In the genomic region with DNA sequence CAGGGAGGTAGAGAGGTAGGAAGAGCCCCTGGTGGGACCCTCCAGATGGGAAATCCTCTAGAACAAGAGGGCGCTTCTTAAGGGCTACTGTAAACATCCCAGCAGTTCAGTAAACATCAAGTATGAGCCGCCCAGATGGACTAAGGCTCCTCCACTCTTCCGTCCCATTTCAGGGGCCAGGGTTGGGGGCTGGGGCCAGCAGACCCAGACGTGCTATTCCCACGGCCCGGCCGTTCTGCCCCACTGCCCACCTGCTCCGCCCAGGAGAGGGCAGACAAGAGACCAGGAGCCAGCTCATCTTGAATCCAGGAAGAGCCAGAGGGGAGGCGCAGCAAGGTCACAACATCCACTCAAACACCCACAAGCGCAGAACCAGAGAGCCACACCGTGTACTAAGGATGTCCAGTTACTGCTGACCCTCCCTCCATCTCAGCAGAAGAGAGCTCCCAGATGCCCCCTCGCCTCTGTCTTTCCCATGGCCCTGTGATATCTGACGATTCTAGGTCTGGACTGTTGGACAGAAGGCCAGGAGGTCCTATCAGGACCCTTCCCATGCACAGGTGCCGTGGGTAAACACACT, we compare ENCODE assay signal across 8 mouse cellular contexts. TPM values are rescaled to one million over a fixed set of nuclear protein-coding genes. Genes with fewer than 3 reads are reported as not detected.
DNase-seq lines count a peak whose midpoint lies in the region; ATAC-seq and TF ChIP-seq lines count a peak whose summit lies in the region.

No protein-coding gene starts in this region.

- no peaks in the 10 kb centered on the region for H3K9me3 ChIP-seq in forebrain, embryonic 10.5 days
- H3K9me3 ChIP-seq in forebrain, postnatal 0 days (ENCODE audit: low read length): no peaks in the 10 kb centered on the region
- H3K9me3 ChIP-seq in forebrain, embryonic 13.5 days (replicated peaks): no peaks in the 10 kb centered on the region

- H3K9ac ChIP-seq in forebrain, postnatal 0 days: no peak overlapping the region
- 0 out of 2 replicates have a peak overlapping the region, but pooled peaks have one; percentile 1 for H3K9ac ChIP-seq in forebrain, embryonic 13.5 days

- no peak for TF ChIP-seq CTCF in forebrain, postnatal 0 days (IDR thresholded peaks at IDR 0.05; ENCODE audit: low read depth)
- TF ChIP-seq CTCF in cerebellum, adult 2 months (IDR thresholded peaks at IDR 0.05; ENCODE audit: borderline replicate concordance, insufficient read depth, low read depth, low read length): no peak

- peaks cover 15% of the 10 kb centered on the region; the same call in 1 of the 2 replicates for H3K27me3 ChIP-seq in forebrain, embryonic 10.5 days (ENCODE audit: poor library complexity, severe bottlenecking)
- H3K27me3 ChIP-seq in forebrain, postnatal 0 days (ENCODE audit: insufficient read depth, low read length): no peaks in the 10 kb centered on the region
- H3K27me3 ChIP-seq in forebrain, embryonic 13.5 days: peaks cover 30% of the 10 kb centered on the region
- H3K27me3 ChIP-seq in cerebellum, adult 2 months (ENCODE audit: control insufficient read depth, insufficient read depth, low read length): no peaks in the 10 kb centered on the region

- no peak for TF ChIP-seq POLR2A in cerebellum, adult 2 months (IDR thresholded peaks at IDR 0.05; ENCODE audit: borderline replicate concordance, insufficient read depth, low read length)

- WGBS in forebrain, embryonic 10.5 days: 6% methylated on average over 14 of the region's 14 CpGs
- 25% methylated on average over 14 of the region's 14 CpGs for WGBS in forebrain, postnatal 0 days
- WGBS in forebrain, embryonic 13.5 days: 11% methylated on average over 14 of the region's 14 CpGs
- WGBS in cerebellum, adult 2 months: 79% methylated on average over 14 of the region's 14 CpGs

- H3K4me3 ChIP-seq in forebrain, embryonic 10.5 days: peak overlapping the region; percentile 31
- no peak overlapping the region for H3K4me3 ChIP-seq in forebrain, postnatal 0 days (ENCODE audit: low read depth, low read length)
- H3K4me3 ChIP-seq in forebrain, embryonic 13.5 days: no peak overlapping the region
- H3K4me3 ChIP-seq in cerebellum, adult 2 months (replicated peaks; ENCODE audit: insufficient read depth, low read depth, low read length): no peak overlapping the region

- peak; percentile 45 for DNase-seq in forebrain, embryonic 10.5 days (ENCODE audit: extremely low spot score, low spot score)
- DNase-seq in forebrain, postnatal 0 days: no peak
- peak; percentile 68 to 76 for DNase-seq in kidney, postnatal 36 days
- peak; percentile 65 for DNase-seq in neural tube, embryonic 10.5 days (ENCODE audit: extremely low spot score, low spot score)
- no peak for DNase-seq in gastrocnemius, adult 18-20 months (ENCODE audit: low spot score)
- no peak for DNase-seq in cerebellum, adult 2 months

- no peak for ATAC-seq in forebrain, postnatal 0 days
- peak; percentile 9; the same call in 1 of the 2 replicates for ATAC-seq in forebrain, embryonic 13.5 days
- ATAC-seq in megakaryocyte-erythroid progenitor cell, adult 5-6 weeks (replicated peaks; ENCODE audit: low FRiP score, low TSS enrichment, poor library complexity, severe bottlenecking): no peak

- no peak overlapping the region for H3K4me2 ChIP-seq in forebrain, postnatal 0 days (ENCODE audit: low read depth)
- H3K4me2 ChIP-seq in forebrain, embryonic 13.5 days: peak overlapping the region; percentile 48

- H3K36me3 ChIP-seq in forebrain, embryonic 10.5 days (replicated peaks): peaks cover 63% of the 10 kb centered on the region
- H3K36me3 ChIP-seq in forebrain, postnatal 0 days (ENCODE audit: insufficient read depth): peaks cover 10% of the 10 kb centered on the region; the same call in 1 of the 2 replicates
- peaks cover 3% of the 10 kb centered on the region for H3K36me3 ChIP-seq in forebrain, embryonic 13.5 days (ENCODE audit: poor library complexity, severe bottlenecking)

- peaks cover 95% of the 10 kb centered on the region for H3K4me1 ChIP-seq in forebrain, embryonic 10.5 days
- H3K4me1 ChIP-seq in forebrain, postnatal 0 days (ENCODE audit: insufficient read depth): peaks cover 32% of the 10 kb centered on the region
- peaks cover 81% of the 10 kb centered on the region for H3K4me1 ChIP-seq in forebrain, embryonic 13.5 days
- H3K4me1 ChIP-seq in cerebellum, adult 2 months (ENCODE audit: control insufficient read depth, insufficient read depth, low read length): peaks cover 29% of the 10 kb centered on the region

- peak overlapping the region; percentile 82 for H3K27ac ChIP-seq in forebrain, embryonic 10.5 days
- H3K27ac ChIP-seq in forebrain, postnatal 0 days (ENCODE audit: low read depth, low read length): no peak overlapping the region
- H3K27ac ChIP-seq in forebrain, embryonic 13.5 days: no peak overlapping the region
- no peak overlapping the region for H3K27ac ChIP-seq in cerebellum, adult 2 months (ENCODE audit: insufficient read depth, low read length)

RNA-seq across cellular contexts. Expression of gene Sema3f, which starts 11.6 kb away (rescaled TPM):
- 10.0 and 11.2 TPM in 2 replicates for polyA plus RNA-seq in forebrain, embryonic 10.5 days (2016; fragmentation: Nextera tagmentation; extraction: Ambion mirVana)
- total RNA-seq in forebrain, postnatal 0 days (2014; rRNA removed): 56.6 and 61.4 TPM in 2 replicates
- polyA plus RNA-seq in forebrain, postnatal 0 days (2015; fragmentation: Nextera tagmentation; extraction: Ambion mirVana): 7.1 and 7.8 TPM in 2 replicates
- polyA plus RNA-seq in forebrain, embryonic 13.5 days (2015; fragmentation: Nextera tagmentation; extraction: Ambion mirVana): 6.8 and 7.7 TPM in 2 replicates
- 1 to 10 TPM; 6.2 to 6.8 TPM for total RNA-seq in gastrocnemius, adult 18-20 months (2021)
- total RNA-seq in megakaryocyte-erythroid progenitor cell, adult 5-6 weeks (2014; fragmentation: Nextera tagmentation): 0.94 TPM in 1 of 2 replicates, not detected in the other
- not detected in 2 replicates for total RNA-seq in megakaryocyte-erythroid progenitor cell, adult 5-6 weeks (2017)
- 30.4 and 31.8 TPM in 2 replicates for polyA plus RNA-seq in cerebellum, adult 2 months (2012; rRNA removed)

RNA-seq across cellular contexts. Expression of gene Gnat1, which starts 19.2 kb away (rescaled TPM):
- 3.9 and 4.1 TPM in 2 replicates for polyA plus RNA-seq in forebrain, embryonic 10.5 days (2016; fragmentation: Nextera tagmentation; extraction: Ambion mirVana)
- total RNA-seq in forebrain, postnatal 0 days (2014; rRNA removed): 0.24 TPM in 1 of 2 replicates, not detected in the other
- polyA plus RNA-seq in forebrain, postnatal 0 days (2015; fragmentation: Nextera tagmentation; extraction: Ambion mirVana): 0.73 and 1.8 TPM in 2 replicates
- 1.3 and 1.8 TPM in 2 replicates for polyA plus RNA-seq in forebrain, embryonic 13.5 days (2015; fragmentation: Nextera tagmentation; extraction: Ambion mirVana)
- total RNA-seq in gastrocnemius, adult 18-20 months (2021): not detected
- total RNA-seq in megakaryocyte-erythroid progenitor cell, adult 5-6 weeks (2014; fragmentation: Nextera tagmentation): not detected in 2 replicates
- 5.3 TPM in 1 of 2 replicates, not detected in the other for total RNA-seq in megakaryocyte-erythroid progenitor cell, adult 5-6 weeks (2017)
- 0.15 and 0.36 TPM in 2 replicates for polyA plus RNA-seq in cerebellum, adult 2 months (2012; rRNA removed)

RNA-seq across cellular contexts. Expression of gene Slc38a3, which starts 29.4 kb away (rescaled TPM):
- 8.8 and 9.0 TPM in 2 replicates for polyA plus RNA-seq in forebrain, embryonic 10.5 days (2016; fragmentation: Nextera tagmentation; extraction: Ambion mirVana)
- 43.5 and 60.9 TPM in 2 replicates for total RNA-seq in forebrain, postnatal 0 days (2014; rRNA removed)
- 38.7 and 39.8 TPM in 2 replicates for polyA plus RNA-seq in forebrain, postnatal 0 days (2015; fragmentation: Nextera tagmentation; extraction: Ambion mirVana)
- polyA plus RNA-seq in forebrain, embryonic 13.5 days (2015; fragmentation: Nextera tagmentation; extraction: Ambion mirVana): 14.3 and 14.6 TPM in 2 replicates
- total RNA-seq in gastrocnemius, adult 18-20 months (2021): 10 to 100 TPM; 57.7 to 62.0 TPM
- not detected in 2 replicates for total RNA-seq in megakaryocyte-erythroid progenitor cell, adult 5-6 weeks (2014; fragmentation: Nextera tagmentation)
- total RNA-seq in megakaryocyte-erythroid progenitor cell, adult 5-6 weeks (2017): not detected in 2 replicates
- polyA plus RNA-seq in cerebellum, adult 2 months (2012; rRNA removed): 145 and 152 TPM in 2 replicates

Comparison
In these comparisons a context has a peak if more than half of its experiments do, and no peak if none do; other contexts are left out.
1. DNase-seq: peak in forebrain, embryonic 10.5 days (single experiment), kidney, postnatal 36 days (2 of 2) and neural tube, embryonic 10.5 days (single experiment); none in forebrain, postnatal 0 days (single experiment), gastrocnemius, adult 18-20 months (single experiment) and cerebellum, adult 2 months (0 of 2).